Comparison of ENCODE assay signal across 8 mouse cellular contexts in genomic region chr8:122517541-122518190, GRCm38 (mm10). TPM values are rescaled to one million over a fixed set of nuclear protein-coding genes. Genes with fewer than 3 reads are reported as not detected.
DNase-seq lines count a peak whose midpoint lies in the region; ATAC-seq lines count a peak whose summit lies in the region.

No protein-coding gene starts in this region.

- 0 out of 2 replicates have a peak overlapping the region, but pooled peaks have one; percentile 7 for H3K9ac ChIP-seq in forebrain, embryonic 12.5 days
- H3K9ac ChIP-seq in forebrain, embryonic 15.5 days (replicated peaks), result no peak overlapping the region
- H3K9ac ChIP-seq in heart, embryonic 12.5 days, result peak overlapping the region; percentile 36; the same call in 1 of the 2 replicates

- peak; percentile 78 for DNase-seq in kidney, postnatal 14 days
- DNase-seq in mesoderm, embryonic 11.5 days (ENCODE audit: low read depth, low spot score), result peak; percentile 65
- DNase-seq in layer of hippocampus, adult 9-10 months (ENCODE audit: low spot score), result no peak
- DNase-seq in right cerebral cortex, postnatal 36 days (ENCODE audit: low spot score in 2 of 2), result no peak
- no peak for DNase-seq in frontal cortex, postnatal 10 days (ENCODE audit: low spot score in 2 of 2)

- no peaks in the 10 kb centered on the region for H3K36me3 ChIP-seq in forebrain, embryonic 12.5 days (replicated peaks)
- no peaks in the 10 kb centered on the region for H3K36me3 ChIP-seq in forebrain, embryonic 15.5 days
- peaks cover 10% of the 10 kb centered on the region; the same call in 1 of the 2 replicates for H3K36me3 ChIP-seq in heart, embryonic 12.5 days

- WGBS in forebrain, embryonic 12.5 days, result 32% methylated on average over 6 of the region's 6 CpGs
- 46% methylated on average over 6 of the region's 6 CpGs for WGBS in forebrain, embryonic 15.5 days
- 7% methylated on average over 6 of the region's 6 CpGs for WGBS in heart, embryonic 12.5 days

- no peak overlapping the region; the same call in 1 of the 2 replicates for H3K4me2 ChIP-seq in forebrain, embryonic 12.5 days
- H3K4me2 ChIP-seq in forebrain, embryonic 15.5 days (replicated peaks), result no peak overlapping the region
- peak overlapping the region; percentile 3; the same call in 1 of the 2 replicates for H3K4me2 ChIP-seq in heart, embryonic 12.5 days

- H3K27me3 ChIP-seq in forebrain, embryonic 12.5 days, result peaks cover 1% of the 10 kb centered on the region; the same call in 1 of the 2 replicates
- no peaks in the 10 kb centered on the region for H3K27me3 ChIP-seq in forebrain, embryonic 15.5 days
- H3K27me3 ChIP-seq in heart, embryonic 12.5 days (replicated peaks), result no peaks in the 10 kb centered on the region

- peaks cover 14% of the 10 kb centered on the region for H3K4me1 ChIP-seq in forebrain, embryonic 12.5 days
- H3K4me1 ChIP-seq in forebrain, embryonic 15.5 days, result no peaks in the 10 kb centered on the region
- peaks cover 70% of the 10 kb centered on the region for H3K4me1 ChIP-seq in heart, embryonic 12.5 days (replicated peaks)

- no peak for ATAC-seq in forebrain, embryonic 12.5 days (ENCODE audit: low FRiP score)
- no peak for ATAC-seq in forebrain, embryonic 15.5 days (replicated peaks)
- peak; percentile 72 for ATAC-seq in heart, embryonic 12.5 days (ENCODE audit: insufficient number of reproducible peaks, low FRiP score)

- H3K4me3 ChIP-seq in forebrain, embryonic 12.5 days (replicated peaks), result no peak overlapping the region
- no peak overlapping the region for H3K4me3 ChIP-seq in forebrain, embryonic 15.5 days
- no peak overlapping the region for H3K4me3 ChIP-seq in heart, embryonic 12.5 days

- H3K9me3 ChIP-seq in forebrain, embryonic 12.5 days, result no peaks in the 10 kb centered on the region
- H3K9me3 ChIP-seq in forebrain, embryonic 15.5 days, result no peaks in the 10 kb centered on the region
- H3K9me3 ChIP-seq in heart, embryonic 12.5 days (replicated peaks), result no peaks in the 10 kb centered on the region

- H3K27ac ChIP-seq in forebrain, embryonic 12.5 days, result no peak overlapping the region; the same call in 1 of the 2 replicates
- no peak overlapping the region for H3K27ac ChIP-seq in forebrain, embryonic 15.5 days (replicated peaks)
- peak overlapping the region; percentile 91 for H3K27ac ChIP-seq in heart, embryonic 12.5 days (ENCODE audit: poor library complexity, severe bottlenecking)

RNA-seq across cellular contexts. Expression of gene Piezo1, which starts 33.5 kb away (rescaled TPM):
- polyA plus RNA-seq in forebrain, embryonic 12.5 days (2016; fragmentation: Nextera tagmentation; extraction: Ambion mirVana), result 4.7 and 4.9 TPM in 2 replicates
- polyA plus RNA-seq in forebrain, embryonic 15.5 days (2015; fragmentation: Nextera tagmentation; extraction: Ambion mirVana), result 2.1 and 2.6 TPM in 2 replicates
- 25.5 and 27.8 TPM in 2 replicates for polyA plus RNA-seq in heart, embryonic 12.5 days (2016; fragmentation: Nextera tagmentation; extraction: Ambion mirVana)

RNA-seq across cellular contexts. Expression of gene Ctu2, which starts 41.7 kb away (rescaled TPM):
- 79.6 and 83.2 TPM in 2 replicates for polyA plus RNA-seq in forebrain, embryonic 12.5 days (2016; fragmentation: Nextera tagmentation; extraction: Ambion mirVana)
- polyA plus RNA-seq in forebrain, embryonic 15.5 days (2015; fragmentation: Nextera tagmentation; extraction: Ambion mirVana), result 79.0 and 84.4 TPM in 2 replicates
- polyA plus RNA-seq in heart, embryonic 12.5 days (2016; fragmentation: Nextera tagmentation; extraction: Ambion mirVana), result 30.0 and 31.1 TPM in 2 replicates

RNA-seq across cellular contexts. Expression of gene Rnf166, which starts 41.8 kb away (rescaled TPM):
- 35.1 and 35.4 TPM in 2 replicates for polyA plus RNA-seq in forebrain, embryonic 12.5 days (2016; fragmentation: Nextera tagmentation; extraction: Ambion mirVana)
- polyA plus RNA-seq in forebrain, embryonic 15.5 days (2015; fragmentation: Nextera tagmentation; extraction: Ambion mirVana), result 40.2 and 44.8 TPM in 2 replicates
- polyA plus RNA-seq in heart, embryonic 12.5 days (2016; fragmentation: Nextera tagmentation; extraction: Ambion mirVana), result 33.7 and 39.7 TPM in 2 replicates

RNA-seq across cellular contexts. Expression of gene Cdt1, which starts 50.1 kb away (rescaled TPM):
- polyA plus RNA-seq in forebrain, embryonic 12.5 days (2016; fragmentation: Nextera tagmentation; extraction: Ambion mirVana), result 43.7 and 46.0 TPM in 2 replicates
- 14.6 and 16.3 TPM in 2 replicates for polyA plus RNA-seq in forebrain, embryonic 15.5 days (2015; fragmentation: Nextera tagmentation; extraction: Ambion mirVana)
- 36.9 and 38.9 TPM in 2 replicates for polyA plus RNA-seq in heart, embryonic 12.5 days (2016; fragmentation: Nextera tagmentation; extraction: Ambion mirVana)

RNA-seq across cellular contexts. Expression of gene Snai3, which starts 57.1 kb away (rescaled TPM):
- 0.15 TPM in 1 of 2 replicates, not detected in the other for polyA plus RNA-seq in forebrain, embryonic 12.5 days (2016; fragmentation: Nextera tagmentation; extraction: Ambion mirVana)
- not detected in 2 replicates for polyA plus RNA-seq in forebrain, embryonic 15.5 days (2015; fragmentation: Nextera tagmentation; extraction: Ambion mirVana)
- polyA plus RNA-seq in heart, embryonic 12.5 days (2016; fragmentation: Nextera tagmentation; extraction: Ambion mirVana), result 2.1 and 2.3 TPM in 2 replicates

Comparison
In these comparisons a context has a peak if more than half of its experiments do, and no peak if none do; other contexts are left out.
1. DNase-seq: peak in kidney, postnatal 14 days (single experiment) and mesoderm, embryonic 11.5 days (single experiment); none in layer of hippocampus, adult 9-10 months (single experiment), right cerebral cortex, postnatal 36 days (0 of 2) and frontal cortex, postnatal 10 days (0 of 2).